Mouse (Mus musculus): Measurements from ENCODE around the gene Ubac2.

- no peak for TF ChIP-seq POLR2A (IDR thresholded peaks at IDR 0.05; ENCODE audit: borderline replicate concordance, low read depth, low read length)
- TF ChIP-seq CTCF (IDR thresholded peaks at IDR 0.05; ENCODE audit: low read depth, low read length): no peak
Measured at GRCm38 (mm10) chr14:121964990-121965389, 86.6 kb downstream of the Ubac2 start, which contains the start of gene Gpr183.
